Mouse (Mus musculus): ENCODE measurements at regions not wholly inside any gene's neighbourhood (a gene's known extent, or its start where the extent isn't known, plus 50 kb on each side); places are given as distances from the start of the nearest gene placed in this dataset.

DNA sequence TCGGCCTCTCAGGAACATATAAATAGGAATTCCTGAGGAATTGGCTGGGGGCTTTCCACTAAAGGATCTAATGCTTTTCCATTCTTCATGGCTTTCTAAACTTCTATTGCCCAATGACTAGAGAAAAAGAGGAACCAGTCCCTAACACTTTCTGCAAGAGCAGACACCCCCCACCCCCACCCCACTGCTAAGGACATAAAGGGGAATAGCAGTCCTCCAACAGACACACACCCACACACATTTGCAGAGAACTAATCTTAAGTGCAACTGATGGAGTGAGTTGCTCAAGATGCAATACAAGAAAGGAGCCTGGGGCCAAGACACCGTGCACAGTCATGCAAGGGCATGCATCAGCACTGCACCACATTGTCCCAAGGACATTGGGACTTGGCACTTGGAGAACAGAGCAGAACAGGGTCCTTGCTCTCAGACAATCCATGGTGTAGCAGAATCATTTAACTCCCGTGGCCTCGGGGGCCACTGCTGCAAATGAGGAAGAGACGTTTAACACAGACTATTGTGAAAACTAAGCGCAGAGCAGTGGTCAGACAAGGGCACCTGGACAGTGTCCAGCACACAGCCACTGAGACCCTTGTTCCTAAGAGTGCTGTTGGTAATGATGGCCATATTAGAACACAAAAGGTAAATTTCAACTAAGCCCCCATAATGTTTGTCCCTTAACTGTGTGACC is 161.1 kb downstream of the Xpnpep1 start:
- no peak for DNase-seq (ENCODE audit: low read depth)
- TF ChIP-seq CTCF (IDR thresholded peaks at IDR 0.05; ENCODE audit: borderline replicate concordance, extremely low read depth, insufficient read depth, insufficient read length): no peak
- no peak for TF ChIP-seq POLR2A (IDR thresholded peaks at IDR 0.05; ENCODE audit: borderline replicate concordance, extremely low read depth, insufficient read depth, insufficient read length, poor library complexity, severe bottlenecking)

- TF ChIP-seq POLR2A (IDR thresholded peaks at IDR 0.05; ENCODE audit: borderline replicate concordance, extremely low read depth, insufficient read depth, insufficient read length, poor library complexity, severe bottlenecking): no peak
- TF ChIP-seq CTCF (IDR thresholded peaks at IDR 0.05; ENCODE audit: borderline replicate concordance, extremely low read depth, insufficient read depth, insufficient read length): no peak
- DNase-seq (ENCODE audit: low read depth): no peak
Observed at GRCm38 (mm10) chr19:52866635-52867034, 173.4 kb downstream of the Xpnpep1 start.

GRCm38 (mm10) chr19:52861576-52861975 is 178.4 kb downstream of the Xpnpep1 start:
- TF ChIP-seq POLR2A (IDR thresholded peaks at IDR 0.05; ENCODE audit: borderline replicate concordance, extremely low read depth, insufficient read depth, insufficient read length, poor library complexity, severe bottlenecking): no peak
- TF ChIP-seq CTCF (IDR thresholded peaks at IDR 0.05; ENCODE audit: borderline replicate concordance, extremely low read depth, insufficient read depth, insufficient read length): no peak
- peak; percentile 38 for DNase-seq (ENCODE audit: low read depth)

- TF ChIP-seq CTCF (IDR thresholded peaks at IDR 0.05; ENCODE audit: borderline replicate concordance, extremely low read depth, insufficient read depth, insufficient read length) (no peak), POLR2A (IDR thresholded peaks at IDR 0.05; ENCODE audit: borderline replicate concordance, extremely low read depth, insufficient read depth, insufficient read length, poor library complexity, severe bottlenecking) (no peak)
- DNase-seq (ENCODE audit: low read depth): peak; percentile 43
Observed at GRCm38 (mm10) chr19:52854068-52854682, 185.8 kb downstream of the Xpnpep1 start.

GRCm38 (mm10) chr19:52816202-52816601 is 223.8 kb downstream of the Xpnpep1 start:
- no peak for DNase-seq (ENCODE audit: low read depth)
- TF ChIP-seq POLR2A (IDR thresholded peaks at IDR 0.05; ENCODE audit: borderline replicate concordance, extremely low read depth, insufficient read depth, insufficient read length, poor library complexity, severe bottlenecking): no peak

DNA sequence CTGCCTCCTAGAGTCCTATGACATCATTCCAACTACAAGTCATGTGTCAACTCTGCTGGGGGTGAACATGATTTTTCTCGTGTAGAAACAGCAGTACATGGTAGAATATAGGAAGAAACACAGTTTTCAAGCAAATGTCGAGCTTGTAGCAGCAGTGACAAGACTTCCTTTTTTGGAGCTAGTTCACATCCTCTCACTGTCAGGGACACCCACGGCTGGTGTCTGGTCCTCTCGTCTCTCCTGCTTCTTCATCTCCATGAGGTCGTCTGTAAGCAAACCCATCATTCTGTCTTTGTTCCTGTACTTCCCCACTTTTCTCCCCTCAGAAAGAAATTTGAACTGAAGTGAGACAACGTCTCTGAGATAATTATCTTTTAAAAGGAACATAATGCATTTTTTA is 228.0 kb downstream of the Xpnpep1 start:
- TF ChIP-seq CTCF (IDR thresholded peaks at IDR 0.05; ENCODE audit: borderline replicate concordance, extremely low read depth, insufficient read depth, insufficient read length) (no peak), POLR2A (IDR thresholded peaks at IDR 0.05; ENCODE audit: borderline replicate concordance, extremely low read depth, insufficient read depth, insufficient read length, poor library complexity, severe bottlenecking) (no peak)
- no peak for DNase-seq (ENCODE audit: low read depth)

DNA sequence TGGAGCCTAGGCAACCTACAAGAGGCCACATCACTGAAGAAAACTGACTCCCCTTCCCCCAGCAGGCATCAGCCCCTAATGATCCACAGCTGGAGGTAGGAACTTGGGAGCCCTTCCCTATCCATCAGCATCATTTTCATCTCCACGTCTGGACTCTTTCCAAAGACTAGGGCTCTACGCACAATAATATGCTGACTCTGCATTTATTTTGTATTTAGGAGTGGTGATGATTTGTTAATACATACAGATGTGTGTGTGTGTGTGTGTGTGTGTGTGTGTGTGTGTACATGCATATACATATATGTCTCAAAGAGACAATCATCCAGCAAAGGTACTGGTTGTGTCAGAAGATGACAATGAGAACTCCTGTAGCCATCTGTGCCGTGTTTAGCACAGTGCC is 251.2 kb downstream of the Xpnpep1 start:
- TF ChIP-seq CTCF (IDR thresholded peaks at IDR 0.05; ENCODE audit: borderline replicate concordance, extremely low read depth, insufficient read depth, insufficient read length) (no peak), POLR2A (IDR thresholded peaks at IDR 0.05; ENCODE audit: borderline replicate concordance, extremely low read depth, insufficient read depth, insufficient read length, poor library complexity, severe bottlenecking) (no peak)
- DNase-seq (ENCODE audit: low read depth): no peak

- DNase-seq (ENCODE audit: low read depth): peak; percentile 88
Observed at GRCm38 (mm10) chr19:52768761-52769388, 271.1 kb downstream of the Xpnpep1 start.

GRCm38 (mm10) chr19:52768117-52768516 is 271.9 kb downstream of the Xpnpep1 start:
- no peak for DNase-seq (ENCODE audit: low read depth)
- no peak for TF ChIP-seq POLR2A (IDR thresholded peaks at IDR 0.05; ENCODE audit: borderline replicate concordance, extremely low read depth, insufficient read depth, insufficient read length, poor library complexity, severe bottlenecking)
- no peak for TF ChIP-seq CTCF (IDR thresholded peaks at IDR 0.05; ENCODE audit: borderline replicate concordance, extremely low read depth, insufficient read depth, insufficient read length)

More at GRCm38 (mm10) chr19:52768761-52769388, 271.1 kb downstream of the Xpnpep1 start:
- no peak for TF ChIP-seq POLR2A (IDR thresholded peaks at IDR 0.05; ENCODE audit: borderline replicate concordance, extremely low read depth, insufficient read depth, insufficient read length, poor library complexity, severe bottlenecking)
- TF ChIP-seq CTCF (IDR thresholded peaks at IDR 0.05; ENCODE audit: borderline replicate concordance, extremely low read depth, insufficient read depth, insufficient read length): no peak

DNA sequence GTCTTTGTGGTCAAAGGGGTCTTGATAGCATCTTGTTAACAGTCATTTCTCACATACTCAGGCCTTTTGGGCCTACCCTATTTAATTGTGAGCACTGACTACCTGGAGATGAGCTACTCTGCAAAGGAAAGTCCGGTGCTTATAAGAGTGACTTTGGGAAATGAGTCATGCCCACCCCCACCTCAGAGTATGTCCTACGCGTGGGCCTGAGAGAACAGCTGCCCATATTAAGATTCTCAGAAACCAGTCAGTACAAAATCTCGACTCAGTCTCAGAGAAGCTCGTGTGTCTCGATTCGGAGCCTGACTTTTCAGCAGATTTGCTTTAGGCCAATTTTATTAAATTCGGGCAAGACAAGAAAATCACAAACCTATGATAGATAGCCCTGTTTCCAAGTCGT is 301.1 kb downstream of the Xpnpep1 start:
- no peak for TF ChIP-seq CTCF (IDR thresholded peaks at IDR 0.05; ENCODE audit: borderline replicate concordance, extremely low read depth, insufficient read depth, insufficient read length)
- no peak for TF ChIP-seq POLR2A (IDR thresholded peaks at IDR 0.05; ENCODE audit: borderline replicate concordance, extremely low read depth, insufficient read depth, insufficient read length, poor library complexity, severe bottlenecking)
- no peak for DNase-seq (ENCODE audit: low read depth)

GRCm38 (mm10) chr19:52721776-52722175 is 318.2 kb downstream of the Xpnpep1 start:
- no peak for TF ChIP-seq POLR2A (IDR thresholded peaks at IDR 0.05; ENCODE audit: borderline replicate concordance, extremely low read depth, insufficient read depth, insufficient read length, poor library complexity, severe bottlenecking)
- TF ChIP-seq CTCF (IDR thresholded peaks at IDR 0.05; ENCODE audit: borderline replicate concordance, extremely low read depth, insufficient read depth, insufficient read length): no peak
- DNase-seq (ENCODE audit: low read depth): no peak

- TF ChIP-seq CTCF (IDR thresholded peaks at IDR 0.05; ENCODE audit: borderline replicate concordance, extremely low read depth, insufficient read depth, insufficient read length) (no peak), POLR2A (IDR thresholded peaks at IDR 0.05; ENCODE audit: borderline replicate concordance, extremely low read depth, insufficient read depth, insufficient read length, poor library complexity, severe bottlenecking) (no peak)
- no peak for DNase-seq (ENCODE audit: low read depth)
Observed at GRCm38 (mm10) chr19:52715359-52715758, 324.7 kb downstream of the Xpnpep1 start.
